Mouse (Mus musculus): ENCODE measurements at regions not wholly inside any gene's neighbourhood (a gene's known extent, or its start where the extent isn't known, plus 50 kb on each side); places are given as distances from the start of the nearest gene placed in this dataset.

- peak; percentile 6 for DNase-seq (ENCODE audit: low read depth)
- TF ChIP-seq CTCF (IDR thresholded peaks at IDR 0.05; ENCODE audit: borderline replicate concordance, extremely low read depth, insufficient read depth, insufficient read length) = no peak
- no peak for TF ChIP-seq POLR2A (IDR thresholded peaks at IDR 0.05; ENCODE audit: borderline replicate concordance, extremely low read depth, insufficient read depth, insufficient read length, poor library complexity, severe bottlenecking)
Observed at GRCm38 (mm10) chr16:62054182-62054581, 732.4 kb downstream of the Nsun3 start.

- TF ChIP-seq CTCF (IDR thresholded peaks at IDR 0.05; ENCODE audit: borderline replicate concordance, extremely low read depth, insufficient read depth, insufficient read length) (no peak), POLR2A (IDR thresholded peaks at IDR 0.05; ENCODE audit: borderline replicate concordance, extremely low read depth, insufficient read depth, insufficient read length, poor library complexity, severe bottlenecking) (no peak)
- peak; percentile 32 for DNase-seq (ENCODE audit: low read depth)
Observed at GRCm38 (mm10) chr16:62038049-62038448, 748.6 kb downstream of the Nsun3 start.

GRCm38 (mm10) chr16:61990397-61991070, 796.1 kb downstream of the Nsun3 start:
- peak; percentile 65 for DNase-seq (ENCODE audit: low read depth)
- no peak for TF ChIP-seq POLR2A (IDR thresholded peaks at IDR 0.05; ENCODE audit: borderline replicate concordance, extremely low read depth, insufficient read depth, insufficient read length, poor library complexity, severe bottlenecking)
- no peak for TF ChIP-seq CTCF (IDR thresholded peaks at IDR 0.05; ENCODE audit: borderline replicate concordance, extremely low read depth, insufficient read depth, insufficient read length)
